Mouse (Mus musculus) adrenal gland (tissue): Measurements from ENCODE around the gene 1700019N19Rik.

Experiments used
- intact Hi-C: fragments of 180-260 bp; cut with DNase I; formaldehyde crosslinking; loops from one replicate; pipeline ENCODE4 v1.15.1; 2025

1700019N19Rik gene

DNA sequence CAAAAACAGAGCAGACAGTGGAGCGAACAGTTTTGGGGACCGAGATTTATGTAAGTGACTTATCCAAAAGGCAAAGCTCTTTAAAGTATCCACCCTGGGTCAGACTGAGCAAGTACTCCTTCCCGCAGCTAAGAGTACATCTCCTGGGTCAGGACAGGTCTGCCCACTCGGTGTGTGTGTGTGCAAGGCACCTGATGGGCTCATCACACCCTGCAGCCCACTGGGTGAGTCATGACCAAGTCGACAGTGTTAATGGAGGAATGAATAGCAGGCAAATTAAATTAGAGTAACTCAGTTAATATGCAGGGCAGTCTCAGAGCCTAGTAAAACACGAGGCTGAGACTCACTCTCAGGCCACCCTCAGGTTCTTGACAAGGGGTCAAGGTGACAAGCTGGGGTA lies 14.6 kb upstream of the 1700019N19Rik start:
- intact Hi-C loops, result loop anchor here (5.0 to 10.0 kb wide), 2 partner anchors 43 to 386 kb away; no protein-coding TSS in a partner anchor

DNA sequence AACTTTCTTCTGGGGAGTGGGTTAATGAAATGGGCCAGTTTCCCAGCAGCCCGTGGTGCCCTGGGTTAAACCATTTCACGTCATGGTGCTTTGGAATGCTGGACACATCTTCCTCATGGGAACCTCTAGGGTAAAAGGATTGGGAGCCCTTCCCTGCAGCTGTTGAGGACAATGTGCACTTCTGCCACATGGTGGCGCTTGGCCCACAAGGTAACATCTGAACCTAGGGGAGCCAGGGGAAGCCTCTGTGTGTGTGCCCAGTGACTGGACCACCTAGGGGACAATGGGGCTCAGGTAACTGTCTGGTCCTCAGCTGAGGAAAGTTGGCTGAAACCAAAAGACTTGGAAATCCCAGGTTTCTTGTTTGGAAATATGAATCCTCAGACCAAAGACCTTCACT lies 12.1 kb upstream of the 1700019N19Rik start:
- intact Hi-C loops, result loop anchor here (1.0 to 10.0 kb wide), 3 partner anchors 46 to 388 kb away; no protein-coding TSS in a partner anchor

DNA sequence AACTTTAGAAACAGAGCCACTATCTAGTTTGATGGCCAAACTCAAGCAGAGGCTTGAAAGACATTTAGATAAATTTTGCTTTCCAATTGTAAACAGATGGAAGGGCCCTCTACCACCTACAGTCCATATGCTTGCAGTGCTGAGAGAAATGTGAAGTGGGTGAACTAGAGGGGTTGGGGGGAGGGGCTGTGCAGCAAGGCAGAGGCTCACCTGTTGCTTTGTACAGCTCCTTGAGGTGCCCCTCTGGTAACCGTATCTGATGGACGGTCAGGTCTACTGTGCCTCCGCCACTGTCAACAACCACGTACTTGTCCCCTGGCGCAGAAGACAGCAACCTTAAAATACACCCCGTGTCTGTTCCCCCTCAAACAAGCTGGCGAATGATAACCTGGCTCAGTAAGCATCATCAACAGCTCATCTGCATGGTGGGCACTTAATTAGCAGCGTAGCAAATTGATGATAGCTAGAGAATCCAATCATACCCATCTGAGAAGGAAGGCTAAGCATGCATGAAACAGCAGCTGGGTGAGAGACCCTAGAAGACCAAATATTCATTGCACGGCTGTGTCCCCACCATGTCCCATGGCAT lies 11.0 kb upstream of the 1700019N19Rik start:
- intact Hi-C loops, result loop anchor here (5.0 to 10.0 kb wide), 2 partner anchors 47 to 390 kb away; no protein-coding TSS in a partner anchor

DNA sequence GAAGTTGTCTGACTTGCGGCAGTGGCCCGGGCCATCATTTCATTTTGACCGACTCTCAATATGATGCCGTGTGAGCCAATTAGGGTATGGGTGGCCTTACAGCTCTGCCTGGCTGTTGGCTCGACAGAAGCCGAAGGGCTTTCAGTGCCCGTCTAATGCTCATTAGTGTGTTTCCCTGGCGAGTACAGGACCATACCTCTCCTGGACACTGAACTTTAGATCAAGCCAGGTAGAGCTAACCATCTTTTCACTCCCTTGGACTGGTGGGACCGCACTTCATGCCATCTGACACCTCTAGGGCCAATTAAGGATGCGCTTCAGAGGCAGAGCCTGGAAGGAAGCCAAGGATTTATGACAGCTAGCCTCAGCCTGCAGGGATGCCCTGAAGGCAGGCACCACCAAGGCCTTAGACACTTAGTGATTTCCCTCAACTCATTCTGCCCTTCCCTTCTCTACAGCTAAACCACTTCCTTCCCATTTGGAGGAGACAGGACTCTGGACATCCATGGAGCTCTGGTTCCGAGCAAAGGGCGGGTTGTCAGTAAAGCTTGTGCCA lies 931 bp upstream of the 1700019N19Rik start:
- intact Hi-C loops, result no loop called here

DNA sequence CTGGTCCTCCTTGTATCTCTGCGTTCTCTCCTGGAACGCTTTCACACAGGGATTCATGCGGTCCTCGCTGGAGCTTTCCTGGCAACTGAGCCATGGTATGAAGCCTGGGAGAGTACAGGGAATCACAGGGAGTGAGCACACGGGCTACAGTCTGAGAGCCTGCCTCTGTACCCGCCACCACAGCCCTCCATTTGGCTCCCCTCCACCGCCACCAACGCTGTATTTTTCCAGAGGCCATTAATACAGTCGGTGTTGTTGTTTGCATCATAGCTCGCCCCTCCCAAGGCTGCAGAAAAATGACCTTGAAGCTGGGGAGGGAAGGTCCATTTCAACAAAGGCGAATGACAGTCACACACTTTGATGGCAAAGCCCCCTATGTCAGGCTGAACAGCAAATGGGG lies 5.1 kb downstream of the 1700019N19Rik start:
- intact Hi-C loops, result no loop called here

DNA sequence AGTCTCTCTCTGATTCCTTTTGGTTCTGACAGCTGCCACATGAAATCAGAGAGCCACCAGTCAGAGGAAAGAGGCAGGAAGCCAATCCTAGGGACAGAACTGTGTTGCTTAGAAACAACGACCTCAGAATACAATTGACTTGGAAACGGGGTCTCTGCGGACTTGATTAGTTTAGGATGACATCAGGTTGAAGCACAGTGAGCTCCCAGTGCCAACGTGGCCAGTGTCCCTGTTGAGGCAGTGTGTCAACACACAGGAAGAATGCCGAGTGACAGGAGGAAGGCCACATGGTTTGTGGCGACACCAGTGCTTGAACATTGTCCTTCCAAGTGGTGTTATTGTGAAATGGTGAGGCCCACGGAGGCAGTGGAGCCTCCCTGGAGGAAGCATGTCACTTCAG lies 10.3 kb downstream of the 1700019N19Rik start:
- intact Hi-C loops, result no loop called here

DNA sequence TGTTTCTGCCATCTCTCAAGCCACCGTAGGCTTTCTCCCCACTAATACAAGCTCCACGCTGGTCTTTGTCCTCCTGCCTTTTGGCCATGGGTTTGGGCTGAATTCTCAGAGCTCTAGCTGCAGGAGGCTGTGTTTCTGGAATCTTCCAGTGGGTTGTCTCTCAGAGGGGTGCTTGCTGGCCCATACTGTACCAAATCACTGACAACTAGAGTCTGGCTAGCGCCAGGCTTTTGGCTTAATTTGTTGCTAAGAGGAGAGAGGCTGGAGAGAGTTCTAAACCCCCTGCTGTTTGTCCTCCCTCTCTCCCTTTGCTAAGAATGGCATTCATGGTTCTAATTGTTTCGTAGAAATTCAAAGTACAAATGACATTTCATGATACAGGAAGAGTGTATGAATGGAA lies 12.7 kb downstream of the 1700019N19Rik start:
- intact Hi-C loops, result no loop called here

DNA sequence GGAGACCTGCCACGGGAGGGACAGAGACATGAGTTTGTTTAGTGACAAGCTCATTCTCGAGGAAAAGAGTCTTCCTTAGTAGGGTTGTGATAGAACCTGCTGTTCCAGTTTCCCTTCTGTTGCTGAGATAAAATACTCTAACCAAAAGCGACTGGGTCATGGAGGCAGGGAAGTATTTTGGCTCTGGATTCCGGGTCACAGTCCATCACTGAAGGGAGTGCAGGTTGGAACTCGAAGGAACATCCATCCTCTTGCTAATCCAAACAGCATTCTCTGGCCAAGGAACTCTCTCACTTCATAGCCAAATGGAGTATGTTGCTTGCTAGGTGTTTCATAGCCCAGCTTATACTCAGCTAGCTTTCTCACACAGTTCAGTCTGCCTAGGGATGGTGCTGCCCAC lies 17.8 kb downstream of the 1700019N19Rik start:
- intact Hi-C loops, result no loop called here

DNA sequence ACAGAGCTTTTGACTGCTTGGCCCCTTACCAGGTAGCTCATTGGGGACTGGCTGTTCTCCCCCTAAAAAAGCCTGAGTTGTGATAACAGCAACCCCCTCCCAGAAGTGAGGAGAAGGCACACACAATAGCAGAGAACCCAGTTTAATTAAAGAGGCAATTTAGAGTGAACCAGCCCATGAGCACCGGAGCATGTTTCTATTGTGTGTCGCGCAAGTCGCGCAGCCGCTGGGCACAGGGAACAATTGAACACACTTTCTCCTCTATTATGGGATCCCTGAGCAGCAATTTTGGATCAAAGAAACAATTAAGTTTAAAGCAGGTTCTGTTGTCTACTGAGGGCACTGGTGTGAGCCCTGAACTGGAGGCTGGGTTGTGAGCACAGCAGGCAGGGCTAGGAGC lies 26.9 kb downstream of the 1700019N19Rik start:
- intact Hi-C loops, result no loop called here

DNA sequence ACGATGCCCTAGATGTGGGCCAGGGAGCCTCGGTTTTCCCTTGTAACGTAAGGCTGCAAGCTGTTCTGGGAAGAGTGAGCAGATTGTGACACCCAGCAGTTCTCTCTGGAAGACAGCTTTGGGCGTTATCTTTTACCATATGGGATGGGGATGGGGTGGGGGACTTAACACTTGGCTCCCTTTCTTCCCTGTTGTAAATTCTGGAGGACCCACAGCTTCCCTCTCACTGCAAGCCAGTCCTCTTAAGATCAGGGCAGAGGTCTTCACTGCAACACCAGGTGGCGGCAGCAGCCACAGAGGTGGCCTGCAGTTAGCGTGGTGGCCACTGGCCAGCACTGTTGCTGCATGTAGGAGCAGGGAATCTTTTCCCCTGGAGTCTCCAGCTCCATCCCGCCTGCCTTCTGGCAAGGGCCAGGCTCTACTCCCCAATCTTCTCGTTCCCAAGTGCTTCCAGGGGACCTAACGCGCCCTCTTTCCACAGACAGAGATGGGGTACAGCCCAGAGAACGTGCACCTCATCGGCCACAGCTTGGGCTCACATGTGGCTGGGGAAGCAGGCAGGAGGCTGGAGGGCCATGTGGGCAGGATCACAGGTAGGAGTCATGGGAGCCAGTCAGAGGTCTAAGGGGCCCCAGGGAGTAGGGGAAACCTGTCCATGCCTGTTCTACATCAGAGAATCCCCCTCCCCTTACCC lies 31.3 kb downstream of the 1700019N19Rik start:
- intact Hi-C loops, result loop anchor here (2.0 to 5.0 kb wide), 2 partner anchors 142 to 434 kb away; no protein-coding TSS in a partner anchor

DNA sequence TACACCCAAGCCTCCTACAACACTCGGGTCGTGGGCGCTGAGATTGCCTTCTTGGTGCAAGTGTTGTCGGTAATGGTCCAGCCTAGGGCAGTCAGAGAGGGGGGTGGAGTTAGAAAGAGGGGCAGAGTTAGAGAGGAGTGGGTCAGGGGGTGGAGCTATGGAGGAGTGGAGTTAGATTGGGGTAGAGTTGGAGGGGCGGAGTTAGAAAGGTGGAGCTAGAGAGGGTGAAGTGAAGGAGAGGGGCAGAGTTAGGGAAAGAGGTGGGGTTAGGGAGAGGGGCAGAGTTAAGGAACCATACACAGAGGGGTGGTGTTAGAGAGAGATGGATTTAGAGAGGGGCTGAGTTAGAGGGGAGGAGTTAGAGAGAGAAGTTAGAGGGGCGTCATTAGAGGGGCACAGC lies 31.9 kb downstream of the 1700019N19Rik start:
- intact Hi-C loops, result loop anchor here (2.0 to 5.0 kb wide), 2 partner anchors 142 to 435 kb away; no protein-coding TSS in a partner anchor

DNA sequence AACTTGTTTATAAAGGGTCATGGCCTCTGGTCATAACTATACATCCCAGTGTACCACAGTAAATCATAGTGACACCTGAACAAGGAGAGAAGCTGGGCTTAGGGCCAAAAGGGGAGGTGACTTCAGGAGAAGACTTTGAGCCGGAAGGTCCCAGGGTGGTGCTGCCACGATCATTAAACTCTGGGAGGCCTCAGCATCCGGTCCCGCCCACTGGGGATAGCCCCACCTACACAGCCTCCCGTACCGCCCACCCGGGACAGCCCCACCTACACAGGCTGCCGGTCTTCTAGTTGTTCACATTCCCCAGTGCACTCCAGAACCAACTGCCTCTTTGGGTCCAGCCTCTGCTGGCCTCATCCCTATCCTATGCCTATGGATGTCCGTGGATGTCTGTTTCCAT lies 34.8 kb downstream of the 1700019N19Rik start, which contains the start of gene Pnliprp2:
Pnliprp2 (plus strand) TSS at position 297 of the 400 bp plus-strand sequence.
- intact Hi-C loops, result no loop called here

DNA sequence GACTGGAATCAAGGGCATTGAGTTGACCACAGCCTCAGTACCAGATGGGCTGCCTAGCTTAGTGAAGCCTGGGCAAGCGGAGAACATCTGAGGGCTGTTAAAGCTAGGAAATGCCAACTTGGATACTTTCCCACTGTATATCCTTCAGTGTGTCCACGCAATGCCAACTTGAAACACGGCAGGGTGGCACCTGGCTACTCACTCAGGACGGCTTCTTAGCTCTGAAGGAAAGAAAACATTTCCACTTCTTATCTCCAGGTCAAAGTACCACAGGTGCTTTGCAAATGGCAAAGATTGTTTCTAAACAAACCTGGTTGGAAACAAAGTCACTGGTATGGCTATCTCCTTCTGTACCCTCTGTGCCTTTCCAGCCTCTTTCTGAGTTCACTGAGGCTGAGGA lies 35.4 kb downstream of the 1700019N19Rik start:
- intact Hi-C loops, result no loop called here

DNA sequence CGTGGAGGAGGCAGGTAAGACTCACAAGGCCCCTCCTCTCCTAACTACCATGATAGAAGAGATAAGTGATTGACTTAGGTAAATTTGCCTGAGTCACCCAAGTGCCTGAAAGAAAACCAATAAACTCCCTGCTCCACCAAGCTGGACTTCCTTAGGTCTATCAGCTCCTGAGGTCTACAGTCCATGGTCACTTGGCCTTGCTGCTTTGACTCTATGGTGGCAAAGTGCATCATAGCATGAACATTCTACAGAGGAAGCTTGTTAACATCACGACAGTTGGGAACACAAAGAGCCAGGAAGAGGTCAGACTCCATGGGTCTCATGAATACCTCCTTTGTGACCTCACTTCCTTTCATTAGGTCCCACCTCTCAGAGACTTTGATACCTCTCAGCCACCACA lies 42.8 kb downstream of the 1700019N19Rik start:
- intact Hi-C loops, result no loop called here

DNA sequence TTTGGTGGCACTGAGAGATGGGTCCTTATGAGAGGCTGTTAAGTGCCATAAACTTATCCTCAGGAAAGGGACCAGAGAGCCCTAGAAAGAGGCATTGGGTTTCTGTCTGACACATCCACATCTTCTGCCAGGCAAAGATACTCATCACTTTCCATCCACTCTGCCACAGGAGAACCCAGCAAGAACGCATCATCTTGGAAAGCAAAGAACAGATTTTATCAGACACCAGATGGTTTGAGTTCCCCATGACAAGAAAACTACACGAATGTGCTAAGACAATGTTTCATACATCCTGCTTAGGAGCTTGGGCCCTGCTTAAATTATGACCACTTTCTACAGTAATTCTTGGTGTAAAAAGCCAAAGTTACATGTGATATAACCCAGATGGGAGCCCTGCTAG lies 43.4 kb downstream of the 1700019N19Rik start:
- intact Hi-C loops, result no loop called here

DNA sequence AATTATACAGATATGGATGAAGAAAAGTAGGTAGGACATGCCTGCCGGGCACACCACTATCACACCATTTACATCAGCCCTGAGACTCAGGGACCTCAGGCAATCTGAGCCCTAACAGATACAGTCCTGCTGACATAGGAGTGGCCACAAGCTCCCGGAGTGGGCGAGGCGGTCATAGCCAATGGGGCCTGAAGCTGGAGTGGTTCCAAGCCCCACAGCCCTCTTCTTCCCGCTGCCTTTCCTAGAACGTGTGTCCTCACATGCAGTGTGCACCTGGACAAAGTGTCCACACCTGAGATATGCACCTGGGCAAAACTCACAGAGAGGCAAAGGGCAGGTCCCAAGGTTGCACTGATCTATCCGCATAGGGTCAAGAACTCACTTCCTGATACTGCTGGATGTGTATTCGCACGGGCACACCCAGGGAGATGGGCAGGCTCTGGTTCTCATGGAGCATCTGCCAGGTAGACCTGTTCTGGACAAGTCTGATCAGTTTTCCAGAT lies 46.7 kb downstream of the 1700019N19Rik start:
- intact Hi-C loops, result no loop called here

DNA sequence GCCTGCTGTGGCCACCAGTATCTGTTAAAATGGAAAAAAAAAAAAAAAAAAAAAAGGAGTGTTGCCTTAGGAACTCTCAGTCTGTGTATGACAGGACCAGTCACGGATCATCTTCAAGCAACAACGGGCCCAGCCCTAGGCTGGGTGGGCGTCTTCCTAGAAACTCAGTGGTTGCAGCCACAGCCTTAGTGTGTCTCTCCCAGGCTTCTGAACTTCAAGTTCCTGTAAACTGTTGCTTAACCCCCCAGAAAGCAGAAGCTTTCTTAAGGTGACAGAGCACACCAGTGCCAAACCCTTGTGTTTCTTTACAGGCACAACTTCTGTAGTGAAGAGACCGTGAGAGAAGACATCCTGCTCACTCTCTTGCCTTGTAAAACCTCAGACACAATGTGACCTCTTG lies 50.5 kb downstream of the 1700019N19Rik start:
- intact Hi-C loops, result no loop called here

DNA sequence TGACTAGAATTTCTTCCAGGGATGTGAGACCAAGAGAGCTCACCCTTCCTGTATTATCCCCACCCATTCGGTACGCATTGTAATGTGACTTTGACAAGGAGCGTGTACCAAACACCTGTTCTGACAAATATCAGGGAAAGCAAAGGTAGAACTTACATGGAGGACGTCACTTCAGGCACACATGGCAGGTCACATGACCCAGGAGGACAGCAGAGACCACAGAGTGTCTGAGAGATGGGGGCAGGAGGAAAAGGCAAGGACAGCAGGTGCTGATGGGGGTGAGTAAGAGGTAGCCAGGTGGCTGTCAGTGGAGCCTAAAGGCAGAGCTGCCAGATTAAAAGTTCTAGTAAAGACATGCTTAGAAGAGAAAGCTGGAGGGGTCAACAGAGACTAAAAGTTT lies 51.5 kb downstream of the 1700019N19Rik start:
- intact Hi-C loops, result no loop called here

DNA sequence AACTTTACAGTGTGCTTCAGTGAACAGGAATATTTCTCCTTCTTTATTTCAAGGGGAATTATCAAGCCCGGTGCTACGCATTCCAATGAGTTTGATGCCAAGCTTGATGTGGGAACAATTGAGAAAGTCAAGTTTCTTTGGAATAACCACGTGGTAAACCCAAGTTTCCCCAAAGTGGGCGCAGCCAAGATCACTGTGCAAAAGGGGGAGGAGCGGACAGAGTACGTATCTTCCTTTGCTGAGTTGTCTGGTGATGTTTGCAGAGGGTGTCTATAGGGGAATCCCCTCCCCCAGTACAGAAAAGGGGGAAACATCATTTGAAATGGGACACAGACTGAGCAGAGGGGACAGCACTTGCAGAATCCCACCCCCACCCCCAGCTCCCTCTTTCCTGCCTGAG lies 53.2 kb downstream of the 1700019N19Rik start:
- intact Hi-C loops, result no loop called here

DNA sequence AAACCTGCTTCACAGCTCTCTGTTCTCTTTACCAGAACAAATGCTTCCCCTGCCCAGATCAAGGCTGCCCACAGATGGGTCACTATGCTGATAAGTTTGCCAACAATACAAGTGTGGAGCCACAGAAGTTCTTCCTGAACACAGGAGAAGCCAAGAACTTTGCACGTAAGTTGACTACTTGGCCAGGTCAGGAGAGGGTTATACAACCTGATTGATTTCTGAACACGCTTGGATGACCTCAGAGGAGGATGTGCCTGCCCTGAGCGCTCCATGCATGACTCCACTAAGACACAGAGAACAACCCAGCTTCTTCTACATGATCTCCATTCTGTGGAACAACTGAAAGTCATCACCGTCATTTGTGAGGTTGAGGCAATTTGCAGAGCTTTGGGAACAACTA lies 56.1 kb downstream of the 1700019N19Rik start:
- intact Hi-C loops, result no loop called here
